In the genomic region with DNA sequence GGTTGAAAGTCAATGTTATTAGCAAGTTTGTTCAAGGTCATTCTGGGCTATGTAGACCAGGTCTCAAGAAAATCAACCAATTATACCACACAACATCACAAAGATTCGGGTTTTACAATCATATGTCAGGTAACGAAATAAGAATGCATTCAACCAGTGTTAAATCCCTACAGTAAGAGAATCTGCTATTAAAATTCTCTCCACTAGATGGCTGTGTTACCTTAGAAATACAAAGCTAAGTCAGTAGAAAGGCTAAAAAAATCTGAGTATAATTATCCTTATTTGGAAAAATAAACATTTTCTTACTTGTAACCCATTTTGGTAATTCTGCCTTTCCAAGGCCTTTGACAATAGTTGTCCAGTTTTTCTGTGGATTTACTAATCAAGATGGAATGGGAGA, we compare ENCODE assay signal across 11 mouse cellular contexts. TPM values are rescaled to one million over a fixed set of nuclear protein-coding genes. Genes with fewer than 3 reads are reported as not detected.
DNase-seq lines count a peak whose midpoint lies in the region; ATAC-seq lines count a peak whose summit lies in the region.
"Had no signal": no experiment of that assay in that cellular context is flagged by ENCODE, and none has a peak within 500 bp of the region (broad histone marks: within the 10 kb centered on the region; RNA-seq: fewer than 3 reads in every experiment).

No protein-coding gene starts in this region.

- H3K27me3 ChIP-seq in kidney, embryonic 16.5 days (ENCODE audit: insufficient read depth, low read length), result no peaks in the 10 kb centered on the region
- no peaks in the 10 kb centered on the region for H3K27me3 ChIP-seq in forebrain, embryonic 16.5 days (replicated peaks; ENCODE audit: control insufficient read depth, insufficient read depth, low read length)
- H3K27me3 ChIP-seq: heart, embryonic 15.5 days; limb, embryonic 13.5 days had no signal

- H3K36me3 ChIP-seq in kidney, embryonic 16.5 days (ENCODE audit: insufficient read depth, low read length), result no peaks in the 10 kb centered on the region
- no peaks in the 10 kb centered on the region for H3K36me3 ChIP-seq in forebrain, embryonic 16.5 days (ENCODE audit: control insufficient read depth, insufficient read depth)
- H3K36me3 ChIP-seq: heart, embryonic 15.5 days; limb, embryonic 13.5 days had no signal

- WGBS in kidney, embryonic 16.5 days, result 30% methylated on average over 2 of the region's 2 CpGs
- WGBS in forebrain, embryonic 16.5 days, result 26% methylated on average over 2 of the region's 2 CpGs

- ATAC-seq in kidney, embryonic 16.5 days (ENCODE audit: low FRiP score, low TSS enrichment), result no peak
- ATAC-seq in CD4-positive, CD25-positive, alpha-beta regulatory T cell, adult 4 months, result peak; percentile 45
- ATAC-seq in forebrain, embryonic 16.5 days, result peak; percentile 57

- no peak overlapping the region for H3K4me2 ChIP-seq in kidney, embryonic 16.5 days (replicated peaks; ENCODE audit: low read depth, low read length)
- H3K4me2 ChIP-seq in forebrain, embryonic 16.5 days (ENCODE audit: low read length), result no peak overlapping the region
- H3K4me2 ChIP-seq: heart, embryonic 15.5 days; limb, embryonic 13.5 days had no signal

- no peaks in the 10 kb centered on the region for H3K4me1 ChIP-seq in kidney, embryonic 16.5 days (ENCODE audit: insufficient read depth, low read length)
- H3K4me1 ChIP-seq in forebrain, embryonic 16.5 days (replicated peaks; ENCODE audit: control insufficient read depth, insufficient read depth, low read length), result no peaks in the 10 kb centered on the region
- H3K4me1 ChIP-seq: heart, embryonic 15.5 days; limb, embryonic 13.5 days had no signal

- no peak overlapping the region for H3K9ac ChIP-seq in kidney, embryonic 16.5 days (replicated peaks; ENCODE audit: low read length)
- H3K9ac ChIP-seq in forebrain, embryonic 16.5 days (replicated peaks; ENCODE audit: low read depth, low read length), result no peak overlapping the region
- H3K9ac ChIP-seq: heart, embryonic 15.5 days; limb, embryonic 13.5 days had no signal

- H3K4me3 ChIP-seq in kidney, embryonic 16.5 days (ENCODE audit: low read length), result no peak overlapping the region
- H3K4me3 ChIP-seq in forebrain, embryonic 16.5 days (replicated peaks; ENCODE audit: low read length), result no peak overlapping the region
- H3K4me3 ChIP-seq: heart, embryonic 15.5 days; limb, embryonic 13.5 days had no signal

- DNase-seq in kidney, adult 9 months, result peak; percentile 32
- peak; percentile 54 for DNase-seq in 416B (ENCODE audit: low read depth)
- DNase-seq in right cerebral cortex, postnatal 36 days (ENCODE audit: low spot score in 2 of 2), result no peak
- DNase-seq in thymus, postnatal 14 days, result no peak
- DNase-seq: right cerebral cortex, postnatal 14 days; thymus, postnatal 36 days had no signal

- no peaks in the 10 kb centered on the region for H3K9me3 ChIP-seq in kidney, embryonic 16.5 days (ENCODE audit: low read length)
- H3K9me3 ChIP-seq in forebrain, embryonic 16.5 days (ENCODE audit: control insufficient read depth, low read length), result no peaks in the 10 kb centered on the region
- H3K9me3 ChIP-seq: heart, embryonic 15.5 days; limb, embryonic 13.5 days had no signal

- no peak overlapping the region for H3K27ac ChIP-seq in kidney, embryonic 16.5 days (ENCODE audit: low read length)
- no peak overlapping the region for H3K27ac ChIP-seq in forebrain, embryonic 16.5 days (ENCODE audit: low read length)
- H3K27ac ChIP-seq: heart, embryonic 15.5 days; limb, embryonic 13.5 days had no signal

RNA-seq across cellular contexts. Expression of gene Mtrf1l, which starts 23.2 kb away (rescaled TPM):
- polyA plus RNA-seq in kidney, embryonic 16.5 days (2015; fragmentation: Nextera tagmentation; extraction: Ambion mirVana), result 13.5 and 14.2 TPM in 2 replicates
- polyA plus RNA-seq in CD4-positive, CD25-positive, alpha-beta regulatory T cell, adult 4 months (2017; shearing (Covaris generic)), result 1 to 10 TPM; 7.3 to 8.0 TPM
- 10.1 and 12.0 TPM in 2 replicates for polyA plus RNA-seq in forebrain, embryonic 16.5 days (2015; fragmentation: Nextera tagmentation; extraction: Ambion mirVana)

RNA-seq across cellular contexts. Expression of gene Fbxo5, which starts 41.5 kb away (rescaled TPM):
- polyA plus RNA-seq in kidney, embryonic 16.5 days (2015; fragmentation: Nextera tagmentation; extraction: Ambion mirVana), result 73.7 and 79.4 TPM in 2 replicates
- 10 to 100 TPM; 12.5 to 18.1 TPM for polyA plus RNA-seq in CD4-positive, CD25-positive, alpha-beta regulatory T cell, adult 4 months (2017; shearing (Covaris generic))
- polyA plus RNA-seq in forebrain, embryonic 16.5 days (2015; fragmentation: Nextera tagmentation; extraction: Ambion mirVana), result 32.7 and 34.5 TPM in 2 replicates

Comparison
In these comparisons a context has a peak if more than half of its experiments do, and no peak if none do; other contexts are left out.
1. DNase-seq: peak in kidney, adult 9 months (single experiment) and 416B (single experiment); none in right cerebral cortex, postnatal 36 days (0 of 2) and thymus, postnatal 14 days (single experiment).